Mouse (Mus musculus) intestine, postnatal 0 days (tissue): ENCODE data around the gene H13. TPM values are rescaled to one million over a fixed set of nuclear protein-coding genes. Genes with fewer than 3 reads are reported as not detected.
A peak's percentile ranks its signal among the peaks of the same experiment; 100 is the strongest.

Experiments used
- ATAC-seq: fragments of 200-750 bp; cut with Nextera tagmentation; 2 replicates; pipeline ENCODE4 v1.8.0; 2017; ENCODE audit warnings: mild to moderate bottlenecking, moderate TSS enrichment, moderate library complexity
- H3K27ac ChIP-seq: fragments of 300-500 bp; sonication (generic); 2 replicates; pipeline ENCODE4 v1.5.1; 2014; ENCODE audit warnings: mild to moderate bottlenecking, low read depth, low read length, moderate library complexity
- H3K27me3 ChIP-seq: fragments of 300-500 bp; sonication (generic); replicated peaks from 2 replicates; pipeline ENCODE4 v1.6.1; 2014; ENCODE audit warnings: low read length, mixed read lengths; ENCODE audit not compliant: control insufficient read depth, insufficient read depth
- H3K36me3 ChIP-seq: fragments of 300-500 bp; sonication (generic); 2 replicates; pipeline ENCODE4 v1.6.1; 2014; ENCODE audit warnings: mild to moderate bottlenecking, moderate library complexity; ENCODE audit not compliant: control insufficient read depth, insufficient read depth
- H3K4me1 ChIP-seq: fragments of 300-500 bp; sonication (generic); replicated peaks from 2 replicates; pipeline ENCODE4 v1.6.1; 2014; ENCODE audit warnings: antibody characterized with exemption, low read length, mixed read lengths; ENCODE audit not compliant: control insufficient read depth, insufficient read depth
- H3K4me2 ChIP-seq: fragments of 300-500 bp; sonication (generic); replicated peaks from 2 replicates; pipeline ENCODE4 v1.6.1; 2014; ENCODE audit warnings: low read depth, mild to moderate bottlenecking, moderate library complexity
- H3K4me3 ChIP-seq: fragments of 300-500 bp; sonication (generic); 2 replicates; pipeline ENCODE4 v1.5.1; 2014; ENCODE audit warnings: low read depth, low read length
- H3K9ac ChIP-seq: fragments of 300-500 bp; sonication (generic); 2 replicates; pipeline ENCODE4 v1.6.1; 2014; ENCODE audit warnings: mild to moderate bottlenecking, low read depth, low read length
- H3K9me3 ChIP-seq: fragments of 300-500 bp; sonication (generic); 2 replicates; pipeline ENCODE4 v1.6.1; 2016; ENCODE audit warnings: mixed run types; ENCODE audit not compliant: control insufficient read depth
- CTCF ChIP-seq: sonication (generic); IDR thresholded peaks from 2 replicates; pipeline ENCODE4 v1.5.1; 2016; ENCODE audit warnings: low read depth, mild to moderate bottlenecking, control low read depth, antibody characterized with exemption, moderate library complexity
- WGBS: fragments of 180-500 bp; shearing (Covaris S2); extraction: QIAGEN DNeasy Blood & Tissue Kit; methylation state at CpG from one replicate; pipeline ENCODE4 v1.1.7; 2014; 5-methylcytosine and 5-hydroxymethylcytosine counted together
- polyA plus RNA-seq: library from polyadenylated mRNA; unstranded; fragments of >200 nt; fragmentation: Nextera tagmentation; extraction: Ambion mirVana; gene quantifications from 2 replicates; pipeline ENCODE4 v1.2.1, GENCODE M21; 2015

H13 gene
- polyA plus RNA-seq, 1 experiment from 2014 or later: 111 TPM

GRCm38 (mm10) chr2:152636246-152637005 lies 32.8 kb upstream of the H13 start:
- peak; percentile 51; the same call in 1 of the 2 replicates for ATAC-seq
- 62% methylated on average over 23 of the region's 23 CpGs for WGBS
- TF ChIP-seq CTCF: no peak
- peaks cover 5% of the 10 kb centered on the region; the same call in 1 of the 2 replicates for H3K27me3 ChIP-seq
- no peaks in the 10 kb centered on the region for H3K9me3 ChIP-seq
- H3K4me3 ChIP-seq: no peak overlapping the region
- no peaks in the 10 kb centered on the region for H3K4me1 ChIP-seq
- no peak overlapping the region for H3K9ac ChIP-seq
- peak overlapping the region; percentile 72 for H3K27ac ChIP-seq
- no peak overlapping the region; the same call in 1 of the 2 replicates for H3K4me2 ChIP-seq
- H3K36me3 ChIP-seq: no peaks in the 10 kb centered on the region

- TF ChIP-seq CTCF: no peak
- no peaks in the 10 kb centered on the region for H3K4me1 ChIP-seq
- no peak for ATAC-seq
Measured at GRCm38 (mm10) chr2:152637006-152637322, 32.3 kb upstream of the H13 start.

DNA sequence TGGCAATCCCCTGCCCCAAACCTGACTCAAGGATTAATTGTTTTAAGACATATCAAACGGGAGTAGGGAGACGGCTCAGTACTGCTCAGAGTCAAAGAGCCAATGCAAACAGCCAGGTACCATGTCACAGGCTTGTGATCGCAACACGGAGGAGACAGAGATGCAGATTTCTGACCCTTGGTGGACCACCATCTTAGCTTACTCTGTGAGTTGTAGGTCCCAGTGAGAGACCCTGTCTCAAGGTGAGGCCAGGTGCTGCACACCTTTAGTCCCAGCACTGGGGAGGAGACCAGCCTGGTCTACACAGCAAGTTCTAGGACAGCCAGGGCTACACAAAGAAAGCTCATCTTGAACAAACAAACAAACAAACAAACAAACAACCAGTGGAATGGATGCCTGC lies 31.9 kb upstream of the H13 start:
- Histone ChIP-seq H3K27me3 (peaks cover 5% of the 10 kb centered on the region; the same call in 1 of the 2 replicates), H3K27ac (peak overlapping the region; percentile 0; the same call in 1 of the 2 replicates), H3K4me2 (no peak overlapping the region), H3K4me1 (no peaks in the 10 kb centered on the region), H3K4me3 (no peak overlapping the region), H3K9me3 (no peaks in the 10 kb centered on the region), H3K36me3 (no peaks in the 10 kb centered on the region), H3K9ac (no peak overlapping the region)
- 79% methylated on average over 4 of the region's 4 CpGs for WGBS
- no peak for ATAC-seq
- TF ChIP-seq CTCF: no peak

More at GRCm38 (mm10) chr2:152637006-152637322, 32.3 kb upstream of the H13 start:
- H3K27me3 ChIP-seq: peaks cover 5% of the 10 kb centered on the region; the same call in 1 of the 2 replicates
- H3K4me3 ChIP-seq: no peak overlapping the region
- 63% methylated on average over 6 of the region's 6 CpGs for WGBS
- no peak overlapping the region for H3K9ac ChIP-seq
- H3K27ac ChIP-seq: peak overlapping the region; percentile 0; the same call in 1 of the 2 replicates
- no peaks in the 10 kb centered on the region for H3K36me3 ChIP-seq
- H3K9me3 ChIP-seq: no peaks in the 10 kb centered on the region
- H3K4me2 ChIP-seq: no peak overlapping the region

DNA sequence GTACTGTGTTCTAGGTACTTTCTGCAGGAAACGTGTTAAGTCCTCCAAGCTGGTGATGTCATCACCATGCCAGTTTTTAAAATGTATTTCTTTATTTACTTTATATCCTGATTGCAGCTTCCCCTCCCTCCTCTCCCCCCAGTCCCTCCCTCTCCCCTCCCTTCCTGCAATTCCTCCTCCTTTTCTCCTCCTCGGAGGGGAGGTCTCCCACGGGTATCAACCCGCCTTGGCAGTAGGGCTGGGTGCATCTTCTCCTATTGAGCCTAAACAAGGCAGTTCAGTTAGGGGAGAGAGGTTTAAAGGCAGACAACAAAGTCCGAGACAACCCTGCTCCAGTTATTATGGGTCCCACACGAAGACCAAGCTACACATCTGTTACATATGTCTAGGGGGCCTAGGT lies 30.4 kb upstream of the H13 start:
- no peak for TF ChIP-seq CTCF
- Histone ChIP-seq H3K9me3 (no peaks in the 10 kb centered on the region), H3K27me3 (no peaks in the 10 kb centered on the region), H3K4me1 (no peaks in the 10 kb centered on the region), H3K4me3 (no peak overlapping the region), H3K27ac (no peak overlapping the region), H3K9ac (no peak overlapping the region), H3K4me2 (no peak overlapping the region), H3K36me3 (no peaks in the 10 kb centered on the region)
- no peak for ATAC-seq
- WGBS: 63% methylated on average over 6 of the region's 6 CpGs

DNA sequence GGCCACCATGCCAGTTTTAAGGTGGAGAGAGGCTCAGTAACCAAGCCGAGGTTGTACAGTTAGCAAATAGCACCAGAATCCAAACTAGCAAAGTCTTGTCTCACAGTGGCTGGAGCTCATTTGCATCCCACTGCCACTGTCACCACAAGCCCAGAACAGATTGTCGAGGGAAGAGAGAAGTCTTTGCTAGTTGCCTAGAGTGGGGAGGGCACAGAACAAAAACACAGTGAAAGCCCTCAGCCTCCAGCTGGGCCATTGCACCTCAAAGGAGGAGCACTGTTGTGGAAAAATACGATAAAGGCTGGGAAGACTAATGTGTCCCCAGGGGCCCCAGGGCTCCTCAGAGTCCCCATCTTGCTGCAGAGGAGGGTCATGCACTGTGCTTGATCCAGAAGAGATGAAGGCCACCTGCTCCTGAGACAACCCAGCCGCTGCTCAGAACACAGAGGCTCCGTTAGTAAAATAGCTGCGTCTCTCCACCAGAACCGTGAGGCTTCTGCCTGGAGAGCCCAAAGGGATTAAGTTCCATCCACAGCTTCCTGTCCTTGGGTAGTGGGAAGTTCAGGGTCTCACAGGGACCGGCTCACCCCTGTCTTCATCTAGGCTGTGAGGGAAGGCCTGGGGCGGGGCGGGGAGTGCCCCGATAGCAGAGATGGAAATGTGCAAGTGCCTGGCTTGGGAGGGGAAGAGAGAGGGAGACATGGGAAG lies 29.7 kb upstream of the H13 start:
- Histone ChIP-seq H3K4me2 (no peak overlapping the region), H3K9ac (no peak overlapping the region)
- WGBS: 25% methylated on average over 11 of the region's 11 CpGs

DNA sequence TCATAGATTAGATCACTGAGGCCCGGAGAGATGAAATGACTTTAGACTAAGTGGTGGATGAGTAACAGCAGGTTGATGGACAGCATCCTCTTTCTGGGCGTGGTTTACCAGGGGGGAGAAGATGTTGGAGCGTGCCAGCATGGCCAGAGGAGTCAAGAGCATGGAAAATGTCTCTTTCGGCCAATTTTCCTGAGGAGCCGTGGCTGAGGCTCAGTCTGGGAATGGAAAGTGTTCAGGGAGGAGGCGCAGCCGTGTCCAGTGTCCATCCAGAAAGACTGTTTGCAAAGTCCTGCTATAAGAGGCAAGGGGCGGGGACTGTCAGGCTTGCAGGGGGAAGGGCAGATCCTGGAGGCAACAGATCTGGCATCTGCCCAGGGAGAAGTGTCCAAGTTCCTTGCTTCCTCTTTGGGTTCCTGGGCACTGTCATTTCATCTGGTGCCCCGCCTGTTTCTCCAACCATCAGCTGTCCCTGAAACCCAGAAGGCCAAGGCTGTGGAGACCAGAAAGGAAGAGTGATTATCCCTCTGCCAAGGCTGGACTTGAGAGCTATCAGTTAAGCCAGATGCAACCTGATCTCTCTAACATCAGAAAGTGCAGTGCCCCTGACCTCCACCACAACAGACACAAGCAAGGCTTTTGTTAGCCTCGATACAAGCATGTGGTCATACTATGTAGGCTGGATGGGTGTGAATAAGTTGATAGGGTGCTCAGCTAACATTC lies 16.2 kb upstream of the H13 start:
- Histone ChIP-seq H3K4me1 (0 out of 2 replicates have a peak, but pooled peaks cover 6% of the 10 kb centered on the region), H3K9ac (no peak overlapping the region), H3K27ac (no peak overlapping the region), H3K9me3 (no peaks in the 10 kb centered on the region), H3K36me3 (no peaks in the 10 kb centered on the region), H3K4me2 (no peak overlapping the region), H3K27me3 (no peaks in the 10 kb centered on the region), H3K4me3 (no peak overlapping the region)
- 46% methylated on average over 10 of the region's 10 CpGs for WGBS
- ATAC-seq: no peak
- TF ChIP-seq CTCF: no peak

More for the DNA sequence above, 29.7 kb upstream of the H13 start:
- no peak for TF ChIP-seq CTCF
- Histone ChIP-seq H3K27me3 (no peaks in the 10 kb centered on the region), H3K36me3 (no peaks in the 10 kb centered on the region), H3K4me1 (no peaks in the 10 kb centered on the region), H3K4me3 (no peak overlapping the region), H3K9me3 (no peaks in the 10 kb centered on the region), H3K27ac (no peak overlapping the region)
- no peak for ATAC-seq
